Mouse (Mus musculus) thymus, adult 2 months (tissue): ENCODE results near the gene Cfi. TPM values are rescaled to one million over a fixed set of nuclear protein-coding genes. Genes with fewer than 3 reads are reported as not detected.

Experiments used
- DNase-seq: peaks from one replicate; pipeline ENCODE4 v3.0.0; 2021
- H3K27ac ChIP-seq: fragments of 200-500 bp; 2 replicates; pipeline ENCODE4 v1.5.1; 2012; ENCODE audit warnings: low read length, control low read depth; ENCODE audit not compliant: control insufficient read depth, insufficient read depth
- H3K27me3 ChIP-seq: fragments of 200-500 bp; 2 replicates; pipeline ENCODE4 v1.6.1; 2012; ENCODE audit warnings: mild to moderate bottlenecking, low read length, moderate library complexity, mixed read lengths; ENCODE audit not compliant: control insufficient read depth, insufficient read depth
- H3K36me3 ChIP-seq: fragments of 200-500 bp; 2 replicates; pipeline ENCODE4 v1.6.1; 2012; ENCODE audit warnings: mild to moderate bottlenecking, low read length, moderate library complexity; ENCODE audit not compliant: control insufficient read depth, insufficient read depth
- H3K4me1 ChIP-seq: fragments of 200-500 bp; replicated peaks from 2 replicates; pipeline ENCODE4 v1.6.1; 2012; ENCODE audit warnings: low read length; ENCODE audit not compliant: control insufficient read depth, insufficient read depth
- H3K4me3 ChIP-seq: fragments of 200-500 bp; 2 replicates; pipeline ENCODE4 v1.5.1; 2012; ENCODE audit warnings: mild to moderate bottlenecking, low read length, control low read depth, moderate library complexity; ENCODE audit not compliant: control insufficient read depth, insufficient read depth
- CTCF ChIP-seq: fragments of 200-500 bp; IDR thresholded peaks from 2 replicates; pipeline ENCODE4 v1.5.1; 2012; ENCODE audit warnings: mild to moderate bottlenecking, control low read depth, low read length, moderate library complexity, borderline replicate concordance; ENCODE audit not compliant: control insufficient read depth, poor library complexity, insufficient read depth; ENCODE audit errors: extremely low read depth
- POLR2A ChIP-seq: fragments of 200-500 bp; IDR thresholded peaks from 2 replicates; pipeline ENCODE4 v1.6.1; 2012; ENCODE audit warnings: mild to moderate bottlenecking, low read length, control low read depth, moderate library complexity; ENCODE audit not compliant: control insufficient read depth, poor library complexity, insufficient read depth; ENCODE audit errors: extremely low read depth
- whole genome bisulfite sequencing: fragments of 180-500 bp; shearing (Covaris S2); methylation state at CpG from one replicate; pipeline ENCODE4 v1.1.7; 2018; 5-methylcytosine and 5-hydroxymethylcytosine counted together
- polyA plus RNA-seq: library from polyadenylated mRNA; depleted of rRNA; stranded (reverse); fragments of >200 nt; gene quantifications from 2 replicates; pipeline ENCODE4 v1.2.3, GENCODE M21; 2012; rRNA removed

Gene Cfi
- polyA plus RNA-seq, 1 experiment, result 0.22 TPM

GRCm38 (mm10) chr3:129912025-129912424, 76.3 kb downstream of the Cfi start:
- 95% methylated on average over 14 of the region's 14 CpGs for WGBS
- Histone ChIP-seq H3K27me3 (no peaks in the 10 kb centered on the region), H3K36me3 (peaks cover 48% of the 10 kb centered on the region), H3K27ac (no peak overlapping the region), H3K4me1 (no peaks in the 10 kb centered on the region), H3K4me3 (no peak overlapping the region)
- DNase-seq, result no peak
- TF ChIP-seq POLR2A (no peak), CTCF (no peak)

- Histone ChIP-seq H3K4me3 (no peak overlapping the region), H3K4me1 (no peaks in the 10 kb centered on the region), H3K27ac (no peak overlapping the region), H3K27me3 (no peaks in the 10 kb centered on the region), H3K36me3 (peaks cover 48% of the 10 kb centered on the region)
- DNase-seq, result no peak
- TF ChIP-seq CTCF (no peak), POLR2A (no peak)
- 97% methylated on average over 13 of the region's 13 CpGs for WGBS
These were observed 77.6 kb downstream of the Cfi start for GRCm38 (mm10) chr3:129913241-129913640.

GRCm38 (mm10) chr3:129917424-129917823, 81.7 kb downstream of the Cfi start:
- Histone ChIP-seq H3K36me3 (peaks cover 22% of the 10 kb centered on the region), H3K27me3 (no peaks in the 10 kb centered on the region), H3K4me1 (peaks cover 2% of the 10 kb centered on the region; the same call in 1 of the 2 replicates), H3K27ac (no peak overlapping the region), H3K4me3 (no peak overlapping the region)
- TF ChIP-seq CTCF (no peak), POLR2A (no peak)
- DNase-seq, result no peak
- WGBS, result 90% methylated on average over 3 of the region's 3 CpGs

GRCm38 (mm10) chr3:129918434-129918833, 82.8 kb downstream of the Cfi start:
- peak; percentile 63; the same call in 1 of the 2 replicates for TF ChIP-seq CTCF
- no peak for TF ChIP-seq POLR2A
- Histone ChIP-seq H3K27ac (no peak overlapping the region), H3K4me1 (peaks cover 3% of the 10 kb centered on the region; the same call in 1 of the 2 replicates), H3K36me3 (peaks cover 13% of the 10 kb centered on the region), H3K27me3 (no peaks in the 10 kb centered on the region), H3K4me3 (no peak overlapping the region)
- WGBS, result 17% methylated on average over 13 of the region's 13 CpGs
- DNase-seq, result peak; percentile 59

GRCm38 (mm10) chr3:129923581-129923980, 87.9 kb downstream of the Cfi start:
- Histone ChIP-seq H3K4me3 (no peak overlapping the region), H3K27me3 (no peaks in the 10 kb centered on the region), H3K27ac (no peak overlapping the region), H3K36me3 (no peaks in the 10 kb centered on the region), H3K4me1 (peaks cover 3% of the 10 kb centered on the region; the same call in 1 of the 2 replicates)
- no peak for TF ChIP-seq CTCF
- no peak for TF ChIP-seq POLR2A
- DNase-seq, result no peak
- WGBS, result 98% methylated on average over 7 of the region's 7 CpGs

Other genes starting within 250 kb of the Cfi start
- 1.2 and 4.1 TPM in 2 replicates for gene Egf, start 80.6 kb upstream of the Cfi start, polyA plus RNA-seq
- gene Lrit3, start 31.9 kb upstream of the Cfi start, polyA plus RNA-seq, result 0.09 TPM in 1 of 2 replicates, not detected in the other
- 0.08 and 0.09 TPM in 2 replicates for gene Rrh, start 13.3 kb upstream of the Cfi start, polyA plus RNA-seq
- 36.4 and 46.7 TPM in 2 replicates for gene Gar1, start 4.5 kb upstream of the Cfi start, polyA plus RNA-seq
- gene Pla2g12a, start 42.7 kb downstream of the Cfi start, polyA plus RNA-seq, result 67.0 and 89.3 TPM in 2 replicates
- 82.6 and 86.1 TPM in 2 replicates for gene Casp6, start 65.5 kb downstream of the Cfi start, polyA plus RNA-seq
- gene Mcub, start 134.3 kb downstream of the Cfi start, polyA plus RNA-seq, result 11.6 and 13.1 TPM in 2 replicates
- gene Sec24b, start 225.7 kb downstream of the Cfi start, polyA plus RNA-seq, result 149 and 171 TPM in 2 replicates